Mouse (Mus musculus): ENCODE data around the gene Oosp2.

DNA sequence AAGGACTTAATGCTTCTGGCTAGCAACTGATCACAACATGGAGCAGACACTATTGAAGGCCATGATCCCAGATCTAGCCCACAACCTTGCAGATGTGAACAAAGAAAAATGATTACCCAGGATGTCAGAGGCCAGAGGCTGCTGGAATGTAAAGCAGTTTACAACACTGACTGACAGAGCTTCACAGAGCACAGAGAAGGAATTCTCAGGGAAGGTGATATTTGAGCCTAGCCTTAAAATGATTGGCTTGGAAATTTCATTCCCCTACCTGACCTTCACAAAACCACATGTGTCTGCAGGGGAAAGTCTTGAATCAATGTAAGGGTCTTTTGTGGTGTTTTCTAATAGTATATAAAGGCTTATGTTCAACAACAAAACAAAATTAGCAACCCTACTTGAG, 35.6 kb downstream of the Oosp2 start:
- TF ChIP-seq CTCF (IDR thresholded peaks at IDR 0.05; ENCODE audit: insufficient read depth, low read length) (no peak), POLR2A (IDR thresholded peaks at IDR 0.05; ENCODE audit: borderline replicate concordance, extremely low read depth, low read depth, low read length) (no peak)
